Mouse (Mus musculus) bone marrow, adult 2 months (tissue): ENCODE measurements around the gene Acot1. TPM values are rescaled to one million over a fixed set of nuclear protein-coding genes. Genes with fewer than 3 reads are reported as not detected.
"Not testable (repeated sequence)": the region's sequence is repeated elsewhere in the genome, so short reads cannot be mapped to it uniquely, and the experiment has no call there.

Experiments
- H3K27ac ChIP-seq: fragments of 200-500 bp; 2 replicates; pipeline ENCODE4 v1.5.1; 2012; ENCODE audit warnings: low read depth, mild to moderate bottlenecking, control low read depth, inconsistent platforms, low read length; ENCODE audit not compliant: control insufficient read depth, poor library complexity, insufficient read depth
- H3K4me1 ChIP-seq: fragments of 200-500 bp; 2 replicates; pipeline ENCODE4 v1.6.1; 2011; ENCODE audit warnings: low read length; ENCODE audit not compliant: control insufficient read depth, insufficient read depth
- H3K4me3 ChIP-seq: fragments of 200-500 bp; replicated peaks from 2 replicates; pipeline ENCODE3; 2011; ENCODE audit warnings: mild to moderate bottlenecking, low read depth, low read length, control low read depth; ENCODE audit not compliant: control insufficient read depth
- CTCF ChIP-seq: fragments of 200-500 bp; IDR thresholded peaks from 2 replicates; pipeline ENCODE4 v1.5.1; 2011; ENCODE audit warnings: low read length, control low read depth; ENCODE audit not compliant: control insufficient read depth, insufficient read depth
- POLR2A ChIP-seq: fragments of 200-500 bp; IDR thresholded peaks from 2 replicates; pipeline ENCODE4 v1.6.1; 2011; ENCODE audit warnings: low read depth, mild to moderate bottlenecking, control low read depth, low read length, borderline replicate concordance; ENCODE audit not compliant: control insufficient read depth
- WGBS: fragments of 180-500 bp; shearing (Covaris S2); methylation state at CpG from one replicate; pipeline ENCODE4 v1.1.7; 2018; 5-methylcytosine and 5-hydroxymethylcytosine counted together
- polyA plus RNA-seq: library from polyadenylated mRNA; stranded (reverse); fragments of >200 nt; gene quantifications from 2 replicates; pipeline ENCODE4 v1.2.4, GENCODE M21; 2011; ENCODE audit warnings: low replicate concordance; ENCODE audit not compliant: missing spikeins, insufficient read depth, insufficient read length

Acot1 gene
- polyA plus RNA-seq, 1 experiment: 15.5 TPM

GRCm38 (mm10) chr12:84011251-84012040 lies 2.2 kb downstream of the Acot1 start:
- 61% methylated on average over 12 of the region's 12 CpGs for WGBS
- Histone ChIP-seq H3K4me1 (no peaks in the 10 kb centered on the region), H3K27ac (no peak overlapping the region), H3K4me3 (no peak overlapping the region)
- TF ChIP-seq CTCF (no peak), POLR2A (no peak)

GRCm38 (mm10) chr12:84013130-84013529 lies 3.8 kb downstream of the Acot1 start:
- H3K4me1 ChIP-seq: no peaks in the 10 kb centered on the region
- TF ChIP-seq CTCF: peak; percentile 9; the same call in 1 of the 2 replicates
- TF ChIP-seq POLR2A: no peak
- no peak overlapping the region for H3K27ac ChIP-seq
- H3K4me3 ChIP-seq: no peak overlapping the region
- 83% methylated on average over 6 of the region's 6 CpGs for WGBS

- Histone ChIP-seq H3K4me1 (no peaks in the 10 kb centered on the region), H3K27ac (no peak overlapping the region), H3K4me3 (no peak overlapping the region)
- TF ChIP-seq CTCF (no peak), POLR2A (no peak)
- WGBS: 87% methylated on average over 7 of the region's 7 CpGs
Observed at GRCm38 (mm10) chr12:84013701-84014100, 4.4 kb downstream of the Acot1 start.

GRCm38 (mm10) chr12:84020528-84020927 lies 11.2 kb downstream of the Acot1 start:
- H3K4me1 ChIP-seq, H3K4me3 ChIP-seq, H3K27ac ChIP-seq: not testable (repeated sequence)
- 2% methylated on average over 7 of the region's 7 CpGs for WGBS

GRCm38 (mm10) chr12:84022266-84022665 lies 13.0 kb downstream of the Acot1 start:
- H3K4me1 ChIP-seq, H3K4me3 ChIP-seq, H3K27ac ChIP-seq: not testable (repeated sequence)
- 91% methylated on average over 4 of the region's 4 CpGs for WGBS

DNA sequence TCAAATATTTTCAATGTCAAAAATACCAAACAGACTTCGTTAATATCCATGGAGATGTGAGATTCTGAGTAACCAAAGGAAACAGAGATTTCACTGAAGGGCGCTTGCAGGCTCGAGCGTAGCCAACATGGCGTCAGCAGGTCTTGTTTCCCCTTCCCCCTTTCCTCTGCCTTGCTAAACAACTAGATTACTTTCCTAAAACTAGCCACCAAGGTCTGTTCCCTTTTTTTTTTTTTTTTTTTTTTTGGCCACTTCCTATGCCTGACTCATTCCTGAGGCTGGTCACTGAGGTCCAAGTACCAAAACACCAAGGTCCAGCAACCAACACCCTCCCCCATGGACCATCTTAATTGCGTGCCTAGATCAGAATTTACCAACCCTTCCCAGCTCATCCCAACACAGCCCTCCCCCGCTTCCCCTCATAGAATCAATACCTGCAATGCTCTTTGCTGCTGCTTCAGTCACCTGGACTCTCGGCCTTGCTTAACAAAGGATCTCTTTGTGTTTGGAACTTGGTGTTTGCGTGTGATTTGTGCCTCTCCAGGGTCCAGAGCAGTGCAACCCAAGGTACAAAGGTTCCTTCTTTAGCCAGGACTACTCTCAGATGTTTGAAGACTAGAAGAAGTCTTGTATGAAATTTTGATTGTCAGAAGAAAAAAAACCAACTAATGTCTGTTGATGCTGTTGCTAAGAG lies 13.9 kb downstream of the Acot1 start:
- no peak for TF ChIP-seq CTCF
- TF ChIP-seq POLR2A: no peak
- no peak overlapping the region for H3K4me3 ChIP-seq
- peaks cover 4% of the 10 kb centered on the region; the same call in 1 of the 2 replicates for H3K4me1 ChIP-seq
- H3K27ac ChIP-seq: peak overlapping the region; percentile 63; the same call in 1 of the 2 replicates
- WGBS: 55% methylated on average over 9 of the region's 9 CpGs

DNA sequence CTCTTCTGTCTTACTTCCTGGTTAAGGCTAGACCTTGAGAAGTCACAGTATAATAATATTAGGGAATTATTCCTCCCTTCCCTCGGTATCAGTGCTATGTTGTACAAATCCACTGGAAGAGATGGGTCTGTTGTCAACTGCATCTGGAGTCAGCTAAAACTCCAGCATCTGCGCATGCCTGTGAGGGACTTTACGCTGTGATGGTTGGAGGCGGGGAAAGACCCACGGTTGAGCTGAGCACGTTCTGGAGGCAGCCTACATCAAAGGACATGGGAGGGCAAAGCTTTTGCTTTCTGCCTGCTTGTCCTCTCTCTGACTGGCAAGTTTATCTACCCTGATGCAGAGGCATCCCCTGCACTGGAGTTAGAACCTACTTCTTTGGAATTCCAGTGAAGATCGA lies 16.6 kb downstream of the Acot1 start:
- 83% methylated on average over 7 of the region's 7 CpGs for WGBS
- TF ChIP-seq POLR2A (no peak), CTCF (no peak)
- Histone ChIP-seq H3K4me3 (no peak overlapping the region), H3K4me1 (peaks cover 4% of the 10 kb centered on the region; the same call in 1 of the 2 replicates), H3K27ac (no peak overlapping the region)

GRCm38 (mm10) chr12:84028328-84028727 lies 19.0 kb downstream of the Acot1 start:
- not testable (repeated sequence) for H3K4me1 ChIP-seq, H3K27ac ChIP-seq, H3K4me3 ChIP-seq
- 69% methylated on average over 3 of the region's 3 CpGs for WGBS

DNA sequence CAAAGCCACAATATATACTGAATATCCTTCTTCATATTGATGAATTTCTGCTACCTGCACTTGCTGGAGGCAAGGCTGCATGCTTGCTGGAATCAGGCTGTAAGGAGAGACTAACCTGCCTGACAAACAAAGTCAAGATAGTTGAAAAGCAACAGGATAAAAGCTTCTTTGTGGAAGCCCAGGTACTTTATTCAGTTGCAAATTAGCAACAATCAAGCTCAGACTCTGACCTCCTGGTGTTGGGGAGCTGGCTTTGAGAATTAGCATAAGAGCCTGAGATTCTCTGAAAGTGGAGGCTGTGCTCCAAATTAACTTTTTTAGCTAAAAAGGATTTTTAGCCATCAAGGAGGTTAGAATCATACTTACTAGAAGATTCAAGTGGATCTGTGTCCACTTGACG lies 19.8 kb downstream of the Acot1 start:
- not testable (repeated sequence) for H3K4me3 ChIP-seq, H3K4me1 ChIP-seq, H3K27ac ChIP-seq
- 90% methylated on average over 1 of the region's 1 CpGs for WGBS
